Mouse (Mus musculus) Muller cell, postnatal 12 days (primary cell): ENCODE measurements around the gene Ccdc71.
A peak's percentile ranks its signal among the peaks of the same experiment; 100 is the strongest.

Experiments
- DNase-seq: peaks from one replicate; pipeline ENCODE4 v3.0.0-alpha.2; 2015; ENCODE audit errors: inconsistent ontology term

Gene Ccdc71

DNA sequence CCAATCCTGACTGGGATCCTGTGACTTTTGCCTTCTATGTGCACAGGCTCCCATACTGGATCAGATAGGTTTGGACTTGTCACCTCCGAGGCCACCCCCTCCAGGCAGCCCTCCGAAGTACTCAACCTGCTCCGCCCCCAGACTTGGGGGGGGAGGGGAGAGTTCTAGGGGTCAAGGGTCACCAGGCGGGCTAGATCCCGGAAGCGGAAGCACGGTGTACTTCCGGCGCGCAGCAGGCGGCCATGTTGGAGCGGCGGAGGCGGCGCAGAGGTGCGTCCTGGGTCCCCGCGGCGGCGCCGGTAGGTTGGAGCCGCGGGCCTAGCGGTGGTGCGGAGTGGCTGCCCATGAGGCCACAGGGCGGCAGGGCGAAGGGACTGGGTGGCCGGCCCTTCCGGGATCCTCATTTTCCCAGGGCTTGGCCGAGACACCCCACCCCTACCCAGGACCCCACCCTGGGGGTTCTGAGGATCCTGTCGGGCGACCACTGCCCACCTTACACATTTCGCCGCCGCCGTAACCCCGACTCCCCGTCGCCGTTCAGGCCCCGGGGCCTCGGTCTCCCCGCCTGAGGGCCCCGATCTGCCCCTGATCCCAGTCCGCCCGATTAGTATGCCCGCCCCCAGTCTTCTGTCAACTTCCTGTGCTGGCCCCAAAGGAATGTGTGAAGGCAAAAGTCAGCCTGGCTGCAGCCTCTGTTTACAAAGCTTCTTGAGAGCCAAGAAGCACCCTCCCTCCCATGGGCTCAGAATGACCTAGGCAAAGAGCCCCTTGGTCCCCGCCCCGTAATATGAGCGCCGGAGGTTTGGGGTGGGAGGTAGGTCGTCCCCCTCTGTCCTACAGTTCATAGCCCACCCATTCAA is at the start of gene Ccdc71:
Gene Ccdc71, plus strand, starts transcription at position 209 of the 860 bp plus-strand sequence.
- DNase-seq: peak; percentile 87

DNA sequence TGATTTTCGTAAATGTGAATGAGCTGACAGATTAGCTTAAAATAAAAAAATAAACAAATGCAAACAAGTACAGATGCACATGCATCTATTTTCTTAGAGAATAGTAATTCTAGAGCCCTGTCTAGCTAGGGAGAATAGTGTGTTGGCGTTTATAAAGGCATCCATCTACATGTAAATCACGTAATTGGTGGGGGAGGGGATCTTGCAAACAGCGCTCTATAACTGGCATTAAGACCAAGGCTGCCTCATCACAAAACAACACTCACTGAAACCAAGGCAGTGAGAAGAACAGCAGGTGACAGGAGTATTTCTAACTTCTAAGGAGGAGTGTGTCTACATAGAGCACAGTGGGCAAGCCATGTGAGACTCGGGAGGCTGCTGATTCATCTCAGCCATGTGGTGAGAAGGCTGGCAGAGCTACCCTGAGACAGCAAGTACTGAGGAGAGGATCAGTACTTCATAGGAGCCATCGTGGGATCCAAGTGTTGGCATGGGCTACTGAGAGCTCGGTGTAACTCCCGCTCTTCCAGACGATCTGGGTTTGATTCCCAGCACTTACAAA is 48.9 kb upstream of the Ccdc71 start:
- DNase-seq: no peak

- peak; percentile 7 for DNase-seq
Measured at GRCm38 (mm10) chr9:108412221-108412620, 48.1 kb upstream of the Ccdc71 start.

DNA sequence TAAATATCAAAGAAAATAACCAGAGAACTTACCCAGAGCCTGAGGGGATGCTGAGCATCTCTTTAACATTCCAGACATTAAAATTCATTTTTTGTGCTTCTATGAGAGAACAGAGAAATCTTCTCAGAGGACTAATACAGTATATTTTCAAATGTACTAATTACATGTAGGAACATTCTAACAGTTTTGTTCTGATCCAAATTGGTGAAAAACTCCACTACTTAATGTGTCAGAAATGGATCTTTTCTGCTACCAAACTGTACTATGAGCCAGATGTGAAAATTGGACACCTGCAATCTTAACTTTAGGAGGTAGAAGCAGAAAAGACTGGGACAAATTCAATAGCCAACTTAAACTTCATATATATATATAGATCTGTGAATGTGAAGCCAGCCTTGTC is 31.9 kb upstream of the Ccdc71 start, which contains the start of gene Ccdc36:
Gene Ccdc36, minus strand, starts transcription at position 101 of the 400 bp plus-strand sequence.
- DNase-seq: no peak

GRCm38 (mm10) chr9:108431431-108432067 is 28.8 kb upstream of the Ccdc71 start:
- DNase-seq: peak; percentile 24

DNA sequence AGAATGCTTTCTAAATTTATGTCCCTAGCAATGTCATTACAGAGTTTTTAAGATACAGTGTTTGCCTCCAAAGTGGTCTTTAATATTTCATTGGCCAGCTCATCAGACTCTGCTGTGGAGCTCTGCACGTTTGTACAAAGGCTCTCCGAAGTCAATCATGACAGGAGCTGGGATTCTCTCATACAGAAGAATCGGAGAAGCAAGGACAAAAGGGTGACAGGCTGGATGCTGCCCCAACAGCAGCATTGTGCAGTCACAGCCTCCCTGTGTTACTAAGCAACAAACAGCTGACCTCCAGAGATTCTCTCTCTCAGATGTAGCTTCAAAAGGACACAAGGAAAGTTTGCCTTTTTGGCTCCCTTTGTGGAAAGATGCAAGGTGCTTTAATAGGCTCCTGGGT is 24.1 kb upstream of the Ccdc71 start, which contains the start of gene BC048562:
Gene BC048562, plus strand, starts transcription at position 301 of the 400 bp plus-strand sequence.
- DNase-seq: no peak

DNA sequence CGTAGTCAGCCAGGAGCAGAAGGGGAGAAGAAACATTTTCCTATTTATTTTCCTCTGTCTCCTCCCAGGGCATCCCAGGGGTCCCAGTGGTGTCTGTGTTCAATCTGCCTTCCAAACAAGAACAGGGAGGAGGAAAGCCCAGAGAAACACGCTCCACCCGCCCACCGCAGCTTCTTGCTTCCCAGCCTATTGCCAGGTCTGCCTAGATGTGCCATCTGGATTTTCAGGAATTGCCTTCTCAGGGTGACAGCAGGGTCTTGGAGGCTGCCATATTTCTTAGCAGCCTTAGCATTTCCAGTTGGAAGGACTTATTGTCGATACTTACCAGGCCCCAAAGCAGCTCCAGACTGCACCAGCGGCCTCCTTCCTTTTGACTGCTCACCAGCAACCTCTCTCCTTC is 21.2 kb upstream of the Ccdc71 start:
- no peak for DNase-seq

DNA sequence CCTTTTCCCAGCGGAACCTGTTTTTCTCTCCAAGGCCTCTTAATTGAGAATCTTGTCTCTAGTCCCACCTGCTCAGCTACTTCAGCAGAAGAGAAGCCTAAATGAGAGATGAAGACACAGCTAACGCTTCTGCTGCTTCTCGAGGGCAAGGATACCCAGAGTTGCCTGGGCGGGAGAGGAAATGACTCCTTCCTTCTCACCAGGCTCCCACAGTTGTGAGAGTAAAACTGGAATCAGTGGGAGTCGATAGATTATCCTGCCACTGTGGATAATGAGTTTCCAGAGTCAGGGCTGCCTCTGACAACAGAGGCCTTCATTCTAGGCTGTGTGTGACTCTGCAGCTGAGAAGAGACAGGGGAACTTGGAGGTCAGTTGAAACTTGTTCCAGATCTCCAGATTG is 19.8 kb upstream of the Ccdc71 start:
- no peak for DNase-seq

- DNase-seq: no peak
Measured at GRCm38 (mm10) chr9:108441236-108441919, 18.9 kb upstream of the Ccdc71 start.

- no peak for DNase-seq
Measured at GRCm38 (mm10) chr9:108445125-108445524, 15.2 kb upstream of the Ccdc71 start.

DNA sequence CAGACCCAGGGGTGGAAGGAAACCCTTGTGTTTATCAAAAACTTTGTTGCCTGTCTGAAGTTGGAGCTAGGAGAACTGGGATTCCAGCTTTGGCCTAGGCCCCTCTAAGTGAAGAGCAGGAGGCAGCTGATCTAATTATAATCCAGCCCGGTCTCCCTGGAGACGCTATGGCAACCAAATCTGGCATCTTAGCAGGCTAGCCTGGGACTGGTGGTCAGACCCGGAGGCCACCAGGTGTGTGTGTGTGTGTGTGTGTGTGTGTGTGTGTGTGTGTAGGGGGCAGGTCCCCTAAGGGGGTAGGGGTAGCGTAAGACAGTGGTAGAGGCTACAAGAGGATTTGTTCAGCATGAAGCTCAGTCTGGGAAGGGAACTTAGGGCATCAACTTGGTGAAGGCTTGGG is 10.5 kb upstream of the Ccdc71 start:
- no peak for DNase-seq

- peak; percentile 26 for DNase-seq
Measured at GRCm38 (mm10) chr9:108450292-108451169, 9.8 kb upstream of the Ccdc71 start.

DNA sequence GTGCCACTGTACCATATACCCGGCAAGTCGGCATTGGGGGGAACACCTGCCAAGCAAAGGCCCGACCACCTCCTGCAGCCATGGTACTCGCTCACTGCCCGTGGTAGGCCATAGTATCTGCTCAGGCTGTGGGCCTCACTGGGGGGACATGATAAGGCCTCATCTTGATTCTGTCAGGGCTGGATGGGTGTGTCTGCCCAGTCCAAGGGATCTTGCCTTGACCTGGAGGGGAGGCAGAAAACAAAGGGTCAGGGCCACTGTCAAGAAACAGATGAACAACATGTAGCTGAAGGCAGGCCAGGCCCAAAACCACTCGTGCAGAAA is 9.2 kb upstream of the Ccdc71 start:
- no peak for DNase-seq

DNA sequence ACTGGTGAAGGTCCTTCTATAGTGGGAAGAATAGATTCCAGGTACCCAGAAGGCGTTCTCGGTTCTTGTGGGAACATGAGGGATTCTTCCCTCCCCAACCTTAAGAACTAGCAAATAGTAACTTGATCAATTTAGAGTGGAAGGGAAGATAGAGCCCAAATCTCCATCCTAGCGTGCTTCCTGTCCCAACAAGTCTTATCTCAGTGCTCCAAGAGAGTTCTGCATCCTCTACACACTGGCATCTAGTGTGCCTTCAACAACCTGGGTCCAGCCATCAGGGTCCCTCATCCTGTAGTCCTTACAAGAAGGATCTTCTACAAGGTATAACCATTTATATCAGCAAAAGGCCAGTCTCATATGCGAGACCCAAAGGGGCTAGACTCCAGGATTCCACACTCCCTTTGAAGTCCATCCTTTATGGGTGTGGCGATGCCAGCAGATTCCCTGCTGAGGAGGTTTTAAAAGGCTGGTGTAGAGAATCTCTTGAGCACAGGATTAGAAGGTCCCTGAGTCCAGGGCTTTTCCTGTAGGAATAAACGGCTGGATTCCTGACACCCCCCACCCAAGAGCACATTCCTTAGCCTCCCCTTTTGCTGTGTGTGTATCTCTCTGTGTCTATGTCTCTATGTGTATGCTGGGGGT is 8.7 kb upstream of the Ccdc71 start:
- DNase-seq: no peak

GRCm38 (mm10) chr9:108452291-108452906 is 7.9 kb upstream of the Ccdc71 start:
- DNase-seq: peak; percentile 85

GRCm38 (mm10) chr9:108452911-108453310 is 7.4 kb upstream of the Ccdc71 start:
- no peak for DNase-seq

DNA sequence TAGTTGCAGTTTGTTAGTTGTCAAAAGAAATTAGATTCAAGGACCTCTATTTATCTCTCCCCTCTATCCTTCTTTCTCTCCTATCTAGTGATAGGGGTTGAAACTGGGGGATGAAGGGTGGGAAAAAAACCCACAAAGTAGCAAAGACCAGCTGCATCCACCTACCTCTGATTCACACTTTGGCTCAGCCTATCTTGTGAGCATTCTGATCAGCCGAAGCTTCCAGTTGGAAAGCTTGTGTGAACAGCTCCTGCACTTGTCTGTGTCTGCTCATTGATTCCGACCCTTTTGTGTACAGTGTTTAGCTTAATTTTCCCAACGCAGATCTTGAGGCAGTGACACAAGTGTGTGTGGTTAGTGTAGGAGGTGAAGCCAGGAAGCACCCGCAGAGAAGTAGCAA is 6.9 kb upstream of the Ccdc71 start:
- DNase-seq: peak; percentile 24

GRCm38 (mm10) chr9:108454429-108454828 is 5.9 kb upstream of the Ccdc71 start:
- no peak for DNase-seq

GRCm38 (mm10) chr9:108455747-108456571 is 4.4 kb upstream of the Ccdc71 start:
- no peak for DNase-seq
